Mouse (Mus musculus): ENCODE measurements around the gene Btn2a2.

The Btn2a2 gene

GRCm38 (mm10) chr13:23448758-23449157, 39.9 kb downstream of the Btn2a2 start:
- DNase-seq (ENCODE audit: low spot score in 2 of 2) = no peak

- DNase-seq (ENCODE audit: low spot score in 2 of 2) = peak; percentile 72 to 84
Measured at GRCm38 (mm10) chr13:23446498-23446952, 42.1 kb downstream of the Btn2a2 start.

- peak; percentile 83 to 93 for DNase-seq (ENCODE audit: low spot score in 2 of 2)
Measured at GRCm38 (mm10) chr13:23445561-23446320, 42.9 kb downstream of the Btn2a2 start.

DNA sequence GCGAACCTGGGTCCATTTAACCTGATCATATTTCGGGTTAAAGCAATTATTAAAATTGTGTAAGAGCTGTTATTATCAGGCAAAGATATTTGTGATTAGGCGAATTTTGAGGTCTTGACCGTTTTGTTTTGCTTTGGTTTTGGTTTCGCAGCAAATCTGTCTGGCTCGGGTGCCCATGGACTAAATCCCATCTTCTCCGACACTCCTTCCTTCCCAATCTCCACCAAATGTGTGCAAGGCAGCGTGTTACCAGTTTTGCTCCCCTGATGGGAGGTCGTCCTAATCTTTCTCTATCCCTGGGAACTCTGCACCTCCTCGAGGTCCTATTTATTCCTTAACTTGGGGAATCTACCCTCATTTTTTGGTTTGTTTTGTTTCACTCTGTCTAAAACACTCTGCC, 43.5 kb downstream of the Btn2a2 start:
- DNase-seq (ENCODE audit: low spot score in 2 of 2) = no peak

- DNase-seq (ENCODE audit: low spot score in 2 of 2) = no peak
Measured at GRCm38 (mm10) chr13:23444451-23444850, 44.2 kb downstream of the Btn2a2 start.

- no peak for DNase-seq (ENCODE audit: low spot score in 2 of 2)
Measured at GRCm38 (mm10) chr13:23439901-23440300, 48.8 kb downstream of the Btn2a2 start.

GRCm38 (mm10) chr13:23438521-23438920, 50.1 kb downstream of the Btn2a2 start:
- DNase-seq (ENCODE audit: low spot score in 2 of 2) = peak in 1 of 2 experiments; percentile 67

- DNase-seq (ENCODE audit: low spot score in 2 of 2) = peak; percentile 68 to 88
Measured at GRCm38 (mm10) chr13:23437908-23438307, 50.7 kb downstream of the Btn2a2 start.

DNA sequence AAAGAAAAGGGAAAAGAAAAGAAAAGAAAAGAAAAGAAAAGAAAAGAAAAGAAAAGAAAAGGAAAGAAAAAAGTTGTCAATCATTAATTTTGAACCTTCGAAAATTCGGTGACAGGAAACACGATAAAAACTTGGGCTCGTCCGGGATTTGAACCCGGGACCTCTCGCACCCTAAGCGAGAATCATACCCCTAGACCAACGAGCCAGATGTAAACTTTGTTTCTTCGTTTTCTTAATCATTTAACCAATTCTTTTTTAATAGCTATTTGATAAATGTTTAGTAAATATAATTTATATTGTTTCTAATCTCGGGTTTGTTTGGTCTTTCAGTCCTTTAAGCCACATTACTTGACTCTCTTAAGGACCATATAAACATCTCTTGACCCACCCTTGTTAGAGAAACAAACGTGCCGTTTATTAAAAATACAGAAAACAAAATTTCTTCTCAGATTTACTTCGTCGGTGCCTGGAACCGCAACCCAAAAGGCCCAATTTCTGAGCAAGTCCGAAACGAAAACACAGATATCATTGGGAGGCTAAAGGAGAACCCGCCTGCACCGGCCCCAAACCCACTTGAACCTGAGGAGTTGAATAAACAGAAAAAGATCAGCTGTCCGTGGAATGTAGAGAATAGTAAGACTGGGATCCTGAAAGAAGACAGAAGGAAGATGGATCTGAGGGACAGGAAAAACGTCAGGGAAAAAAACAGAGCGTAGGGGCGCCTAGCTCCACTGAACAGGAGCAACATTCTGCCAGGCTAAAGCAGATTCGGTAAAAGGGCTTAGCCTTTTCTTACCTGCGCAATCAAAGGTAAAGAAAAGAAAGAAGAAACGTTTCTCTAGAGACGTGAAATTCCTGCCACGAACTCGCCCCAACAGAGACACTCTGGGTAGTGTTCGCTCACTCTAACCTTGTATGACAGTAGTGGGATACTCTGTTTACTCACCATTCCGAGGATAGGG, 51.5 kb downstream of the Btn2a2 start:
- peak in 1 of 2 experiments; percentile 51 for DNase-seq (ENCODE audit: low spot score in 2 of 2)

- DNase-seq (ENCODE audit: low spot score in 2 of 2) = peak in 1 of 2 experiments; percentile 50
Measured at GRCm38 (mm10) chr13:23436231-23436661, 52.4 kb downstream of the Btn2a2 start.

DNA sequence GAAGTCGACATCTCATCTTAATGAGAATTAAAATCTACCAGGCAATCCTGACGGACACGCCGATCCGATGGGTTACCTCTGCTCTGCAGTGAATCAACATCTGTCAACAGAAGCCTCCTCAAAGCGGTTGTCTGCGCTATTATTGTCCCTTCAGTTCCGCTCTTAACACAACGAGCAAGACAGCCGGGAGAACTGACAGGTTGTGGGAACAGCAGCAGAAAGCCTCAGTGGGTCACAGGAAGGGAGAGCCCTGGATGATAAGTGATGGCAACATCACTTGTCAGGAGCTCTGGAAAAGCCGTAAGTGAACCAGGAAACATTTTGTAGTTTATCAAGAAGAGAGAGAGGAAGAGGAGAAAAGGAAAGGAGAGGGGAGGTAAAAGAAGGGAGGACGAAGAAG, 53.0 kb downstream of the Btn2a2 start:
- DNase-seq (ENCODE audit: low spot score in 2 of 2) = no peak

- no peak for DNase-seq (ENCODE audit: low spot score in 2 of 2)
Measured at GRCm38 (mm10) chr13:23435241-23435640, 53.4 kb downstream of the Btn2a2 start.

DNA sequence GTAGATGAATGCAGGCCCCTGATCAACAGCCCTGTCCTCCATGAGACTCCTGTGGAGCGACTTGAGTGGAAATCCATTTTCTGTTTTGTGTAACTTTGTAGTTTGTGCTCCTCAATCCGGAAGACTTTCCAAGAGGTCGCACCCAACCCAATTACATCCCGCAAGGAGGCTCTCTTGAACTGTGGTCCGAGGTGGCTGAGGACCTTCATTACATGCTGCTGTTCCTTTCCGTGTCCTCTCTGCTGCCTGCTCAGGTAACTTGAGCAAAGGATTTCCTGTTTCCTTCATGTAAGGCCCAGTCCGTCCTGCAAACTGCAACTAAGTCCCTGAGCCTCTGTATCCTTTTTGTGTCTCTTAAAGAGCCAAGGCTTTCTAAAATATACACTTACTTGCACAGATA, 54.2 kb downstream of the Btn2a2 start:
- no peak for DNase-seq (ENCODE audit: low spot score in 2 of 2)

- no peak for DNase-seq (ENCODE audit: low spot score in 2 of 2)
Measured at GRCm38 (mm10) chr13:23433801-23434200, 54.9 kb downstream of the Btn2a2 start.

- no peak for DNase-seq (ENCODE audit: low spot score in 2 of 2)
Measured at GRCm38 (mm10) chr13:23433206-23433605, 55.5 kb downstream of the Btn2a2 start.

- peak; percentile 98 for DNase-seq (ENCODE audit: low spot score in 2 of 2)
Measured at GRCm38 (mm10) chr13:23432562-23433201, 56.0 kb downstream of the Btn2a2 start.

GRCm38 (mm10) chr13:23431351-23431771, 57.3 kb downstream of the Btn2a2 start:
- DNase-seq (ENCODE audit: low spot score in 2 of 2) = peak; percentile 58 to 82

GRCm38 (mm10) chr13:23430734-23431133, 57.9 kb downstream of the Btn2a2 start:
- DNase-seq (ENCODE audit: low spot score in 2 of 2) = peak; percentile 42 to 69

GRCm38 (mm10) chr13:23429771-23430380, 58.8 kb downstream of the Btn2a2 start:
- no peak for DNase-seq (ENCODE audit: low spot score in 2 of 2)

- DNase-seq (ENCODE audit: low spot score in 2 of 2) = no peak
Measured at GRCm38 (mm10) chr13:23428166-23428993, 60.3 kb downstream of the Btn2a2 start.
